In the genomic region with DNA sequence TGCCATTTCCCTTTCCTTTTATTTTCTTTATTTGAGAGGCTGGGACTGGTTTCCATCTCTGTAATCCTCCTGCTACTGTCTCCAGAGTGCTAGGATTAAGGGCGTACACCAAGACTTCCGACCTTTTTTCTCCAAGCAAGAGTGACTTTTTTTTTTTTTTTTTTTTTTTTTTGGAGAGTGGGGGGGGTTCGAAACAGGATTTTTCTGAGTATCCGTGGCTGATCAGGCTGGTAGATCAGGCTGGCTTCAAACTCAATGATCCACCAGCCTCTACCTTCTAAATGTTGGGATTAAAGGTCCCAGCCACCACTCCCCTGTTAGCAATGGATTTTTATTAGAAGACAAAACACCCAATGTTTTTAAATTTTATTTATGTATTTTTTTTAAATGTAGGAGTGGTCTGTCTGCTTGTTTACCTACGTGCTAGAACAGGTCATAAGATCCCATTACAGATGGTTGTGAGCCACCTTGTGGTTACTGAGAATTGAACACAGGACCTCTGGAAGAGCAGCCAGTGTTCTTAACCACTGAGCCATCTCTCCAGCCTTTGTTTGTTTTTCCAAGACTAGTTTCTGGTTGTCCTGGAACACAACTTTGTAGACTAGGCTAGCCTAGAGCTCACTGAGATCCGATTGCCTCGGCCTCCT, we compare ENCODE assay signal across 7 mouse cellular contexts. TPM values are rescaled to one million over a fixed set of nuclear protein-coding genes. Genes with fewer than 3 reads are reported as not detected.
A peak's percentile ranks its signal among the peaks of the same experiment; 100 is the strongest.
DNase-seq lines count a peak whose midpoint lies in the region; ATAC-seq and TF ChIP-seq lines count a peak whose summit lies in the region.

No protein-coding gene starts in this region.

- peaks cover 3% of the 10 kb centered on the region; the same call in 1 of the 2 replicates for H3K4me1 ChIP-seq in embryonic fibroblast, embryonic 13.5 days (ENCODE audit: control insufficient read depth, insufficient read depth, low read length)
- peaks cover 52% of the 10 kb centered on the region for H3K4me1 ChIP-seq in kidney, embryonic 16.5 days (ENCODE audit: insufficient read depth, low read length)
- H3K4me1 ChIP-seq in midbrain, embryonic 10.5 days = peaks cover 50% of the 10 kb centered on the region

- 21% methylated on average over 7 of the region's 7 CpGs for WGBS in kidney, embryonic 16.5 days
- 25% methylated on average over 7 of the region's 7 CpGs for WGBS in midbrain, embryonic 10.5 days

- TF ChIP-seq POLR2A in embryonic fibroblast, embryonic 13.5 days (IDR thresholded peaks at IDR 0.05; ENCODE audit: low read depth, low read length) = no peak

- no peaks in the 10 kb centered on the region for H3K36me3 ChIP-seq in kidney, embryonic 16.5 days (ENCODE audit: insufficient read depth, low read length)
- H3K36me3 ChIP-seq in midbrain, embryonic 10.5 days = peaks cover 11% of the 10 kb centered on the region

- H3K9ac ChIP-seq in kidney, embryonic 16.5 days (replicated peaks; ENCODE audit: low read length) = peak overlapping the region; percentile 80

- no peak for TF ChIP-seq CTCF in embryonic fibroblast, embryonic 13.5 days (IDR thresholded peaks at IDR 0.05; ENCODE audit: borderline replicate concordance, insufficient read depth, low read length)

- H3K27me3 ChIP-seq in kidney, embryonic 16.5 days (ENCODE audit: insufficient read depth, low read length) = no peaks in the 10 kb centered on the region
- peaks cover 6% of the 10 kb centered on the region; the same call in 1 of the 2 replicates for H3K27me3 ChIP-seq in midbrain, embryonic 10.5 days (ENCODE audit: low read depth, poor library complexity, severe bottlenecking)

- peak overlapping the region; percentile 94 for H3K4me3 ChIP-seq in embryonic fibroblast, embryonic 13.5 days (ENCODE audit: insufficient read depth, low read length)
- H3K4me3 ChIP-seq in kidney, embryonic 16.5 days (ENCODE audit: low read length) = peak overlapping the region; percentile 76
- H3K4me3 ChIP-seq in midbrain, embryonic 10.5 days = peak overlapping the region; percentile 83

- H3K9me3 ChIP-seq in kidney, embryonic 16.5 days (ENCODE audit: low read length) = no peaks in the 10 kb centered on the region
- H3K9me3 ChIP-seq in midbrain, embryonic 10.5 days (replicated peaks) = no peaks in the 10 kb centered on the region

- peak; percentile 81 for DNase-seq in A20 (ENCODE audit: low read depth, low spot score)
- DNase-seq in CD4-positive, CD25-positive, alpha-beta regulatory T cell, adult 2 months (ENCODE audit: low read depth, low spot score) = peak; percentile 72
- no peak for DNase-seq in midbrain, embryonic 10.5 days (ENCODE audit: low spot score)
- DNase-seq in adrenal gland, postnatal 36 days = no peak
- DNase-seq in left cerebral cortex, adult 8-10 months (ENCODE audit: low spot score in 2 of 2) = no peak

- peak overlapping the region; percentile 80 for H3K27ac ChIP-seq in embryonic fibroblast, embryonic 13.5 days (ENCODE audit: insufficient read depth, low read length)
- peak overlapping the region; percentile 85 for H3K27ac ChIP-seq in kidney, embryonic 16.5 days (ENCODE audit: low read length)
- H3K27ac ChIP-seq in midbrain, embryonic 10.5 days (replicated peaks) = peak overlapping the region; percentile 90

- no peak for ATAC-seq in kidney, embryonic 16.5 days (ENCODE audit: low FRiP score, low TSS enrichment)

- H3K4me2 ChIP-seq in kidney, embryonic 16.5 days (replicated peaks; ENCODE audit: low read depth, low read length) = peak overlapping the region; percentile 89

RNA-seq across cellular contexts. Expression of gene Plekha4, which starts 0.5 kb away (rescaled TPM):
- 9.1 and 11.4 TPM in 2 replicates for polyA plus RNA-seq in embryonic fibroblast, embryonic 13.5 days (2011; ENCODE audit: insufficient read length, low read depth, missing spikeins)
- 4.4 and 5.3 TPM in 2 replicates for polyA plus RNA-seq in kidney, embryonic 16.5 days (2015; fragmentation: Nextera tagmentation; extraction: Ambion mirVana)
- 0.78 and 1.1 TPM in 2 replicates for polyA plus RNA-seq in midbrain, embryonic 10.5 days (2016; fragmentation: Nextera tagmentation; extraction: Ambion mirVana)
- total RNA-seq in adrenal gland, postnatal 36 days (2021) = 1 to 10 TPM; 3.5 to 4.2 TPM
- total RNA-seq in left cerebral cortex, adult 8-10 months (2022) = 1 to 10 TPM; 3.0 to 5.1 (median 4.0) TPM

RNA-seq across cellular contexts. Expression of gene Ppp1r15a, which starts 0.5 kb away (rescaled TPM):
- 31.7 and 35.9 TPM in 2 replicates for polyA plus RNA-seq in embryonic fibroblast, embryonic 13.5 days (2011; ENCODE audit: insufficient read length, low read depth, missing spikeins)
- polyA plus RNA-seq in kidney, embryonic 16.5 days (2015; fragmentation: Nextera tagmentation; extraction: Ambion mirVana) = 24.3 and 24.8 TPM in 2 replicates
- polyA plus RNA-seq in midbrain, embryonic 10.5 days (2016; fragmentation: Nextera tagmentation; extraction: Ambion mirVana) = 15.0 and 18.6 TPM in 2 replicates
- total RNA-seq in adrenal gland, postnatal 36 days (2021) = 10 to 100 TPM; 45.7 to 68.4 TPM
- total RNA-seq in left cerebral cortex, adult 8-10 months (2022) = 10 to 100 TPM; 16.0 to 27.0 (median 22.4) TPM

RNA-seq across cellular contexts. Expression of gene Nucb1, which starts 16.4 kb away (rescaled TPM):
- polyA plus RNA-seq in embryonic fibroblast, embryonic 13.5 days (2011; ENCODE audit: insufficient read length, low read depth, missing spikeins) = 409 and 447 TPM in 2 replicates
- 295 and 299 TPM in 2 replicates for polyA plus RNA-seq in kidney, embryonic 16.5 days (2015; fragmentation: Nextera tagmentation; extraction: Ambion mirVana)
- 105 and 112 TPM in 2 replicates for polyA plus RNA-seq in midbrain, embryonic 10.5 days (2016; fragmentation: Nextera tagmentation; extraction: Ambion mirVana)
- 100 to 1,000 TPM; 263 to 267 TPM for total RNA-seq in adrenal gland, postnatal 36 days (2021)
- 100 to 1,000 TPM in 3 of 4 experiments, 10 to 100 TPM in 1; 97.8 to 121 (median 110) TPM for total RNA-seq in left cerebral cortex, adult 8-10 months (2022)

RNA-seq across cellular contexts. Expression of gene Hsd17b14, which starts 28.1 kb away (rescaled TPM):
- polyA plus RNA-seq in embryonic fibroblast, embryonic 13.5 days (2011; ENCODE audit: insufficient read length, low read depth, missing spikeins) = not detected in 2 replicates
- 13.5 and 15.5 TPM in 2 replicates for polyA plus RNA-seq in kidney, embryonic 16.5 days (2015; fragmentation: Nextera tagmentation; extraction: Ambion mirVana)
- polyA plus RNA-seq in midbrain, embryonic 10.5 days (2016; fragmentation: Nextera tagmentation; extraction: Ambion mirVana) = 0.43 and 0.55 TPM in 2 replicates
- total RNA-seq in adrenal gland, postnatal 36 days (2021) = 1 to 10 TPM in 1 of 2 experiments, under 1 TPM in 1; 0.56 to 1.2 TPM
- total RNA-seq in left cerebral cortex, adult 8-10 months (2022) = 1 to 10 TPM in 2 of 4 experiments, under 1 TPM in 1, not detected in 1; 0.72 to 2.6 (median 1.2) TPM

RNA-seq across cellular contexts. Expression of gene Dhdh, which starts 38.0 kb away (rescaled TPM):
- polyA plus RNA-seq in embryonic fibroblast, embryonic 13.5 days (2011; ENCODE audit: insufficient read length, low read depth, missing spikeins) = 0.68 and 1.2 TPM in 2 replicates
- polyA plus RNA-seq in kidney, embryonic 16.5 days (2015; fragmentation: Nextera tagmentation; extraction: Ambion mirVana) = 2.4 and 3.3 TPM in 2 replicates
- polyA plus RNA-seq in midbrain, embryonic 10.5 days (2016; fragmentation: Nextera tagmentation; extraction: Ambion mirVana) = 6.0 and 6.8 TPM in 2 replicates
- total RNA-seq in adrenal gland, postnatal 36 days (2021) = 10 to 100 TPM; 57.8 to 75.6 TPM
- 1 to 10 TPM; 5.9 to 7.0 (median 6.3) TPM for total RNA-seq in left cerebral cortex, adult 8-10 months (2022)

Comparison
In these comparisons a context has a peak if more than half of its experiments do, and no peak if none do; other contexts are left out.
1. DNase-seq: peak in A20 (single experiment) and CD4-positive, CD25-positive, alpha-beta regulatory T cell, adult 2 months (single experiment); none in midbrain, embryonic 10.5 days (single experiment), adrenal gland, postnatal 36 days (0 of 2) and left cerebral cortex, adult 8-10 months (0 of 2).
2. Peak in every context shown above with its lines, with median percentiles within 50 percentile points of each other: H3K27ac ChIP-seq and H3K4me3 ChIP-seq.